Mouse (Mus musculus): Measurements from ENCODE around the gene Golga4. TPM values are rescaled to one million over a fixed set of nuclear protein-coding genes. Genes with fewer than 3 reads are reported as not detected.

Gene Golga4
- 82.1 to 112 TPM (median 99.1 TPM) in 4 replicates for total RNA-seq (2023; ENCODE audit: inconsistent age)

DNA sequence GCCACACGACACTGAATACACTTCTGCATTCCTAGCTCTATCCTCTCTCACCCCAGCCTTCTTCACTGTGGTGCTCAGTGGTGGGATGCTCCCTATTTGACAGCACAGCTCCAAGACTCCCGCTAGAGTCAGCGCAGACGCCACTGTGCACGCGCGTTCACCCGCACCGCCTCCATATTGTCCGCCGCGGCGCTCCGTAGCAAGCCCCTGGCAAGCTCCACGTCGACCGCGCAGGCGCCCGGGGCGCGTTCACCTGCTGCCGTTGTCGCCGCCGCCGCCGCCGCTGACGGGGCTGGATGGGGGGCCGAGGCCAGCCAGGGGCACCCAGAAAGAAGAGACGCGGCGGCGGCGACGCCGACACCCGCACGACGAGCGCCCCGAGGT, at the start of gene Golga4:
Gene Golga4, plus strand, starts transcription at position 248 of the 384 bp plus-strand sequence.

DNA sequence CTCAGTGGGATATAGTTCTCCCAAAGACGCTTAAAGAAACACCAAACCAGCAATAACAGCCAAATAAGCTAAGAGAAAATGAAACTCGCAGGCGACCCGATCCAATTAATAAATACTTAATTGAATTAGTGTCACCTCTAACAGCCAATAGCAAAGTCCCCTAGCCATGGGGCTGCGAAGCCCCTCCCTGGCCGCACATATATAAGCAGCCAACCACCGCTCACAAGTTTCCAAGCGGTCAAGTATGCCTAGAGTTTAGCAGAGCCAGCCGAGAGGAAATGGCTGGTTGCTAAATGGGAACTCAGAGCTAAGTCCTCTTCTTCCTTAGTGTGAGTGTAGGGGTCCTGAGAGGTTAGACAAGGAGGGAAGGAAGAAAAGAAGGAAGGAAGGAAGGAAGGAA, 28.1 kb upstream of the Golga4 start, which contains the start of gene Eomes:
Gene Eomes, plus strand, starts transcription at position 252 of the 400 bp plus-strand sequence.

DNA sequence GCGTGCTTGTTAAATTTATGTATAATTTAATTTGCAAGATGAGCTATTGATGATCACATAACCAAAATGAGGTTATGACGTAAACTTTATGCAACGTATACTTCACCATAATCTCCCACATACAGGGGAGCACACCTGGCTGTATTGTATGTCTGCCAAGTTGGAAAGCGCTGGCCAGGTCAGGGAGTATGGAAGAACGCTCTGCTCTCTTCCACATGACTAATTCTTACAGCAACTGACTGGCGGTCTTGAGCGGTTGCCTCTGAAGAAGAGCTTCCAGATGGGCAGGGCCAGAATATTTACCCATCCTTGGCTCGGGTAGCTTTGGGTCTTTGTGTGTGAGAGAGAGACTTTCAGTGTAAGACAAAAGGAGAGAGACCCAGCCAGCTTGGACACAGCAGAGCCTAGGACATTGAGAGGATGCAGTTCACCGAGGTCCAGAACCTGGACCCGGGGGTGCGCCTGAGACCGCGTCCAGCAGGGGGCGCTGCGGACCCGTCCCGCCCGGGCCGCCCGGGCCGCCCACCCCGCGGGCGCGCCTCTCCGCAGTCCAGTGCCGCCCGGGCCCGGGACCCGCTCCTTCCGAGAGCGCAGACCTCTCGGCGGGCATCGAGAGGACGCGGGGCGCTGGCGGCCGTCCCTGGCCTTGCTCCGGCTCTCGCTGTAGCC, 100.2 kb downstream of the Golga4 start, which contains the start of gene Itga9:
Gene Itga9, plus strand, starts transcription at position 543 of the 669 bp plus-strand sequence.

Other genes starting within 250 kb of the Golga4 start
- gene Eomes, start 28.1 kb upstream of the Golga4 start, total RNA-seq (2023; ENCODE audit: inconsistent age): 0.93 to 1.7 TPM (median 1.2 TPM) in 4 replicates
- gene Itga9, start 100.4 kb downstream of the Golga4 start, total RNA-seq (2023; ENCODE audit: inconsistent age): 1.2 to 3.6 TPM (median 1.9 TPM) in 4 replicates